Mouse (Mus musculus) limb, embryonic 11.5 days (tissue): ENCODE measurements around the gene Cep85l. TPM values are rescaled to one million over a fixed set of nuclear protein-coding genes. Genes with fewer than 3 reads are reported as not detected.
A peak's percentile ranks its signal among the peaks of the same experiment; 100 is the strongest.

Experiments used
- ATAC-seq: fragments of 200-750 bp; cut with Nextera tagmentation; 2 replicates; pipeline ENCODE4 v1.8.0; 2017; ENCODE audit warnings: low read depth; ENCODE audit not compliant: insufficient number of reproducible peaks, low FRiP score, low TSS enrichment
- DNase-seq: peaks from one replicate; pipeline ENCODE4 v3.0.0-alpha.2; 2015; ENCODE audit warnings: low spot score
- H3K27ac ChIP-seq: fragments of 300-500 bp; sonication (generic); replicated peaks from 2 replicates; pipeline ENCODE4 v1.5.1; 2014; ENCODE audit warnings: low read depth, mild to moderate bottlenecking, low read length
- H3K27me3 ChIP-seq: fragments of 300-500 bp; sonication (generic); 2 replicates; pipeline ENCODE4 v1.6.1; 2014; ENCODE audit warnings: mild to moderate bottlenecking, low read length, mixed read lengths; ENCODE audit not compliant: control insufficient read depth, insufficient read depth
- H3K36me3 ChIP-seq: fragments of 300-500 bp; sonication (generic); 2 replicates; pipeline ENCODE4 v1.6.1; 2014; ENCODE audit warnings: mild to moderate bottlenecking, low read length, moderate library complexity, mixed read lengths; ENCODE audit not compliant: control insufficient read depth, insufficient read depth
- H3K4me1 ChIP-seq: fragments of 300-500 bp; sonication (generic); 2 replicates; pipeline ENCODE4 v1.6.1; 2014; ENCODE audit warnings: low read length, mixed read lengths; ENCODE audit not compliant: control insufficient read depth, insufficient read depth
- H3K4me2 ChIP-seq: fragments of 300-500 bp; sonication (generic); 2 replicates; pipeline ENCODE4 v1.6.1; 2014; ENCODE audit warnings: low read depth, mild to moderate bottlenecking, moderate library complexity; ENCODE audit not compliant: severe bottlenecking
- H3K4me3 ChIP-seq: fragments of 300-500 bp; sonication (generic); 2 replicates; pipeline ENCODE4 v1.5.1; 2014; ENCODE audit warnings: low read depth, low read length
- H3K9ac ChIP-seq: fragments of 300-500 bp; sonication (generic); 2 replicates; pipeline ENCODE4 v1.6.1; 2014; ENCODE audit warnings: mild to moderate bottlenecking, low read length
- H3K9me3 ChIP-seq: fragments of 300-500 bp; sonication (generic); 2 replicates; pipeline ENCODE4 v1.6.1; 2016; ENCODE audit warnings: low read length; ENCODE audit not compliant: control insufficient read depth
- WGBS: fragments of 180-500 bp; shearing (Covaris S2); extraction: QIAGEN DNeasy Blood & Tissue Kit; methylation state at CpG from one replicate; pipeline ENCODE4 v1.1.7; 2014; 5-methylcytosine and 5-hydroxymethylcytosine counted together
- polyA plus RNA-seq: library from polyadenylated mRNA; unstranded; fragments of >200 nt; fragmentation: Nextera tagmentation; extraction: Ambion mirVana; gene quantifications from 2 replicates; pipeline ENCODE4 v1.2.1, GENCODE M21; 2014

Cep85l gene
- polyA plus RNA-seq, 1 experiment from 2014 or later, result 6.0 TPM

GRCm38 (mm10) chr10:53406845-53407244 is 27.1 kb upstream of the Cep85l start:
- no peaks in the 10 kb centered on the region for H3K27me3 ChIP-seq
- DNase-seq (no peak), ATAC-seq (no peak)
- H3K27ac ChIP-seq, result no peak overlapping the region
- 95% methylated on average over 2 of the region's 2 CpGs for WGBS
- no peak overlapping the region for H3K4me2 ChIP-seq
- H3K36me3 ChIP-seq, result no peaks in the 10 kb centered on the region
- no peaks in the 10 kb centered on the region for H3K4me1 ChIP-seq
- H3K4me3 ChIP-seq, result no peak overlapping the region
- no peaks in the 10 kb centered on the region for H3K9me3 ChIP-seq
- no peak overlapping the region for H3K9ac ChIP-seq

GRCm38 (mm10) chr10:53402293-53402692 is 22.5 kb upstream of the Cep85l start:
- Histone ChIP-seq H3K27ac (no peak overlapping the region), H3K9ac (no peak overlapping the region), H3K4me1 (no peaks in the 10 kb centered on the region), H3K9me3 (no peaks in the 10 kb centered on the region), H3K27me3 (no peaks in the 10 kb centered on the region), H3K36me3 (no peaks in the 10 kb centered on the region), H3K4me3 (no peak overlapping the region), H3K4me2 (no peak overlapping the region)
- ATAC-seq, result no peak
- no peak for DNase-seq

- Histone ChIP-seq H3K4me2 (no peak overlapping the region), H3K4me3 (no peak overlapping the region), H3K27ac (no peak overlapping the region), H3K9me3 (no peaks in the 10 kb centered on the region), H3K27me3 (no peaks in the 10 kb centered on the region), H3K36me3 (no peaks in the 10 kb centered on the region), H3K4me1 (no peaks in the 10 kb centered on the region), H3K9ac (no peak overlapping the region)
- ATAC-seq (peak; percentile 57; the same call in 1 of the 2 replicates), DNase-seq (no peak)
- 52% methylated on average over 3 of the region's 3 CpGs for WGBS
Measured at GRCm38 (mm10) chr10:53399053-53399452, 19.3 kb upstream of the Cep85l start.

GRCm38 (mm10) chr10:53398540-53398902 is 18.8 kb upstream of the Cep85l start:
- H3K27me3 ChIP-seq, result no peaks in the 10 kb centered on the region
- 4% methylated on average over 9 of the region's 9 CpGs for WGBS
- H3K27ac ChIP-seq, result peak overlapping the region; percentile 68
- no peaks in the 10 kb centered on the region for H3K9me3 ChIP-seq
- ATAC-seq (peak; percentile 76), DNase-seq (peak; percentile 65)
- no peaks in the 10 kb centered on the region for H3K4me1 ChIP-seq
- H3K9ac ChIP-seq, result 0 out of 2 replicates have a peak overlapping the region, but pooled peaks have one; percentile 34
- peak overlapping the region; percentile 22; the same call in 1 of the 2 replicates for H3K4me3 ChIP-seq
- peak overlapping the region; percentile 38 for H3K4me2 ChIP-seq
- H3K36me3 ChIP-seq, result no peaks in the 10 kb centered on the region

GRCm38 (mm10) chr10:53397846-53398539 is 18.2 kb upstream of the Cep85l start:
- Histone ChIP-seq H3K9ac (no peak overlapping the region), H3K4me3 (peak overlapping the region; percentile 22; the same call in 1 of the 2 replicates), H3K9me3 (no peaks in the 10 kb centered on the region), H3K4me1 (no peaks in the 10 kb centered on the region), H3K36me3 (no peaks in the 10 kb centered on the region), H3K4me2 (peak overlapping the region; percentile 38), H3K27ac (peak overlapping the region; percentile 68), H3K27me3 (no peaks in the 10 kb centered on the region)
- ATAC-seq (peak; percentile 55; the same call in 1 of the 2 replicates), DNase-seq (no peak)
- WGBS, result 65% methylated on average over 10 of the region's 10 CpGs

- DNase-seq, result no peak
- 83% methylated on average over 9 of the region's 9 CpGs for WGBS
- H3K9me3 ChIP-seq, result no peaks in the 10 kb centered on the region
- H3K9ac ChIP-seq, result no peak overlapping the region
- no peak for ATAC-seq
- no peaks in the 10 kb centered on the region for H3K27me3 ChIP-seq
- H3K4me2 ChIP-seq, result no peak overlapping the region
- no peak overlapping the region for H3K4me3 ChIP-seq
- no peak overlapping the region for H3K27ac ChIP-seq
- no peaks in the 10 kb centered on the region for H3K4me1 ChIP-seq
- no peaks in the 10 kb centered on the region for H3K36me3 ChIP-seq
Measured at GRCm38 (mm10) chr10:53394923-53395629, 15.3 kb upstream of the Cep85l start.

GRCm38 (mm10) chr10:53388227-53388920 is 8.6 kb upstream of the Cep85l start:
- Histone ChIP-seq H3K4me2 (no peak overlapping the region), H3K9ac (no peak overlapping the region), H3K4me3 (no peak overlapping the region), H3K27ac (no peak overlapping the region), H3K4me1 (no peaks in the 10 kb centered on the region), H3K27me3 (no peaks in the 10 kb centered on the region), H3K36me3 (no peaks in the 10 kb centered on the region), H3K9me3 (no peaks in the 10 kb centered on the region)
- WGBS, result 73% methylated on average over 6 of the region's 6 CpGs
- ATAC-seq (no peak), DNase-seq (no peak)

- H3K27ac ChIP-seq, result no peak overlapping the region
- no peak for ATAC-seq
- no peak for DNase-seq
- H3K4me1 ChIP-seq, result no peaks in the 10 kb centered on the region
- no peak overlapping the region for H3K9ac ChIP-seq
- H3K36me3 ChIP-seq, result no peaks in the 10 kb centered on the region
- H3K4me3 ChIP-seq, result no peak overlapping the region
- no peaks in the 10 kb centered on the region for H3K27me3 ChIP-seq
- no peaks in the 10 kb centered on the region for H3K9me3 ChIP-seq
- H3K4me2 ChIP-seq, result no peak overlapping the region
- 77% methylated on average over 5 of the region's 5 CpGs for WGBS
Measured at GRCm38 (mm10) chr10:53385438-53385837, 5.7 kb upstream of the Cep85l start.
